Mouse (Mus musculus) MEL-GATA-1-ER (cell line): Measurements from ENCODE around the gene Cln6.
"Not testable (repeated sequence)": the region's sequence is repeated elsewhere in the genome, so short reads cannot be mapped to it uniquely, and the experiment has no call there.

Experiments
- DNase-seq: peaks from one replicate; pipeline ENCODE4 v3.0.0-alpha.2; 2012; ENCODE audit warnings: low read depth; ENCODE audit errors: extremely low read depth

The Cln6 gene

GRCm38 (mm10) chr9:62838506-62839171, at the start of gene Cln6:
Cln6 (plus strand) TSS chr9:62838785.
- DNase-seq, result peak; percentile 93

GRCm38 (mm10) chr9:62789856-62790255, 48.7 kb upstream of the Cln6 start:
- no peak for DNase-seq

- DNase-seq, result not testable (repeated sequence)
Measured at GRCm38 (mm10) chr9:62799218-62799617, 39.4 kb upstream of the Cln6 start.

GRCm38 (mm10) chr9:62810095-62810494, 28.5 kb upstream of the Cln6 start:
- DNase-seq, result no peak

- no peak for DNase-seq
Measured at GRCm38 (mm10) chr9:62810543-62811515, 27.8 kb upstream of the Cln6 start.

- DNase-seq, result peak; percentile 92
Measured at GRCm38 (mm10) chr9:62811516-62812121, 27.0 kb upstream of the Cln6 start, which contains the start of gene Fem1b. Fem1b (minus strand) TSS chr9:62811934.

- DNase-seq, result no peak
Measured at GRCm38 (mm10) chr9:62812216-62813049, 26.2 kb upstream of the Cln6 start.

GRCm38 (mm10) chr9:62814751-62815150, 23.8 kb upstream of the Cln6 start:
- no peak for DNase-seq

- DNase-seq, result no peak
Measured at GRCm38 (mm10) chr9:62816323-62817098, 22.1 kb upstream of the Cln6 start.

GRCm38 (mm10) chr9:62817099-62817571, 21.4 kb upstream of the Cln6 start:
- no peak for DNase-seq

GRCm38 (mm10) chr9:62817828-62818614, 20.6 kb upstream of the Cln6 start:
- no peak for DNase-seq

GRCm38 (mm10) chr9:62819494-62819893, 19.1 kb upstream of the Cln6 start:
- DNase-seq, result no peak

GRCm38 (mm10) chr9:62819910-62820309, 18.7 kb upstream of the Cln6 start:
- DNase-seq, result not testable (repeated sequence)

GRCm38 (mm10) chr9:62820829-62821228, 17.8 kb upstream of the Cln6 start:
- DNase-seq, result no peak

- DNase-seq, result no peak
Measured at GRCm38 (mm10) chr9:62821811-62822210, 16.8 kb upstream of the Cln6 start.

- DNase-seq, result peak; percentile 73
Measured at GRCm38 (mm10) chr9:62825791-62826393, 12.7 kb upstream of the Cln6 start.

- no peak for DNase-seq
Measured at GRCm38 (mm10) chr9:62826456-62826855, 12.1 kb upstream of the Cln6 start.

- DNase-seq, result peak; percentile 79
Measured at GRCm38 (mm10) chr9:62827939-62828652, 10.5 kb upstream of the Cln6 start.
